Mouse (Mus musculus) forebrain, embryonic 14.5 days (tissue): Measurements from ENCODE around the gene Tns1. TPM values are rescaled to one million over a fixed set of nuclear protein-coding genes. Genes with fewer than 3 reads are reported as not detected.
A peak's percentile ranks its signal among the peaks of the same experiment; 100 is the strongest.

Source experiments
- ATAC-seq: fragments of 200-750 bp; cut with Nextera tagmentation; 2 replicates; pipeline ENCODE4 v1.8.0; 2017; ENCODE audit warnings: mild to moderate bottlenecking, moderate library complexity
- DNase-seq: peaks from one replicate; pipeline ENCODE4 v3.0.0-alpha.2; 2015; ENCODE audit warnings: low spot score
- H3K27ac ChIP-seq: fragments of 300-500 bp; sonication (generic); 2 replicates; pipeline ENCODE4 v1.5.1; 2014; ENCODE audit warnings: low read depth, mild to moderate bottlenecking, control low read depth, low read length, moderate library complexity
- H3K27me3 ChIP-seq: fragments of 300-500 bp; sonication (generic); replicated peaks from 2 replicates; pipeline ENCODE4 v1.6.1; 2014; ENCODE audit warnings: low read length, control low read depth, mixed read lengths; ENCODE audit not compliant: control insufficient read depth, insufficient read depth
- H3K36me3 ChIP-seq: fragments of 300-500 bp; sonication (generic); 2 replicates; pipeline ENCODE4 v1.6.1; 2014; ENCODE audit warnings: low read length, control low read depth; ENCODE audit not compliant: control insufficient read depth, insufficient read depth
- H3K4me1 ChIP-seq: fragments of 300-500 bp; sonication (generic); 2 replicates; pipeline ENCODE4 v1.6.1; 2014; ENCODE audit warnings: antibody characterized with exemption, low read length, control low read depth; ENCODE audit not compliant: control insufficient read depth, insufficient read depth
- H3K4me2 ChIP-seq: fragments of 300-500 bp; sonication (generic); 2 replicates; pipeline ENCODE4 v1.6.1; 2014; ENCODE audit warnings: mild to moderate bottlenecking, control low read depth, low read length
- H3K4me3 ChIP-seq: fragments of 300-500 bp; sonication (generic); 2 replicates; pipeline ENCODE4 v1.5.1; 2014; ENCODE audit warnings: low read depth, low read length, control low read depth
- H3K9ac ChIP-seq: fragments of 300-500 bp; sonication (generic); 2 replicates; pipeline ENCODE4 v1.6.1; 2014; ENCODE audit warnings: mild to moderate bottlenecking, low read length, control low read depth, moderate library complexity
- H3K9me3 ChIP-seq: fragments of 300-500 bp; sonication (generic); replicated peaks from 2 replicates; pipeline ENCODE4 v1.6.1; 2016; ENCODE audit warnings: low read length, control low read depth, mixed read lengths; ENCODE audit not compliant: control insufficient read depth
- WGBS: fragments of 180-500 bp; shearing (Covaris S2); extraction: QIAGEN DNeasy Blood & Tissue Kit; methylation state at CpG from one replicate; pipeline ENCODE4 v1.1.7; 2014; 5-methylcytosine and 5-hydroxymethylcytosine counted together
- polyA plus RNA-seq: library from polyadenylated mRNA; unstranded; fragments of >200 nt; fragmentation: Nextera tagmentation; extraction: Ambion mirVana; gene quantifications from 2 replicates; pipeline ENCODE4 v1.2.1, GENCODE M21; 2014

Gene Tns1
- polyA plus RNA-seq, 1 experiment from 2014 or later, result 7.7 TPM

- DNase-seq, result no peak
- H3K4me1 ChIP-seq, result no peaks in the 10 kb centered on the region; the same call in 1 of the 2 replicates
- H3K27me3 ChIP-seq, result no peaks in the 10 kb centered on the region
- no peaks in the 10 kb centered on the region for H3K36me3 ChIP-seq
- WGBS, result 84% methylated on average over 10 of the region's 10 CpGs
- no peak for ATAC-seq
- H3K27ac ChIP-seq, result no peak overlapping the region
- H3K4me2 ChIP-seq, result no peak overlapping the region
- no peaks in the 10 kb centered on the region for H3K9me3 ChIP-seq
- H3K9ac ChIP-seq, result no peak overlapping the region
- H3K4me3 ChIP-seq, result no peak overlapping the region
These were observed 211.8 kb downstream of the Tns1 start for GRCm38 (mm10) chr1:73912466-73912865.

- Histone ChIP-seq H3K9me3 (no peaks in the 10 kb centered on the region), H3K9ac (no peak overlapping the region), H3K4me3 (no peak overlapping the region), H3K4me1 (no peaks in the 10 kb centered on the region; the same call in 1 of the 2 replicates), H3K27me3 (no peaks in the 10 kb centered on the region), H3K36me3 (no peaks in the 10 kb centered on the region), H3K27ac (no peak overlapping the region), H3K4me2 (no peak overlapping the region)
- no peak for DNase-seq
- WGBS, result 90% methylated on average over 8 of the region's 8 CpGs
- ATAC-seq, result no peak
These were observed 212.3 kb downstream of the Tns1 start for GRCm38 (mm10) chr1:73911981-73912380.

GRCm38 (mm10) chr1:73910701-73911100 is 213.5 kb downstream of the Tns1 start:
- no peak overlapping the region for H3K4me3 ChIP-seq
- no peak overlapping the region for H3K9ac ChIP-seq
- H3K4me1 ChIP-seq, result no peaks in the 10 kb centered on the region; the same call in 1 of the 2 replicates
- no peaks in the 10 kb centered on the region for H3K9me3 ChIP-seq
- no peaks in the 10 kb centered on the region for H3K27me3 ChIP-seq
- no peaks in the 10 kb centered on the region for H3K36me3 ChIP-seq
- no peak for DNase-seq
- WGBS, result 92% methylated on average over 8 of the region's 8 CpGs
- H3K4me2 ChIP-seq, result no peak overlapping the region
- ATAC-seq, result no peak
- no peak overlapping the region for H3K27ac ChIP-seq

GRCm38 (mm10) chr1:73910111-73910510 is 214.1 kb downstream of the Tns1 start:
- Histone ChIP-seq H3K9me3 (no peaks in the 10 kb centered on the region), H3K27me3 (no peaks in the 10 kb centered on the region), H3K4me1 (no peaks in the 10 kb centered on the region; the same call in 1 of the 2 replicates), H3K27ac (no peak overlapping the region), H3K4me2 (no peak overlapping the region), H3K36me3 (no peaks in the 10 kb centered on the region), H3K9ac (no peak overlapping the region), H3K4me3 (no peak overlapping the region)
- whole genome bisulfite sequencing, result 80% methylated on average over 8 of the region's 8 CpGs
- no peak for ATAC-seq
- no peak for DNase-seq

- no peaks in the 10 kb centered on the region for H3K4me1 ChIP-seq
- H3K4me3 ChIP-seq, result no peak overlapping the region
- H3K9ac ChIP-seq, result no peak overlapping the region
- no peaks in the 10 kb centered on the region for H3K9me3 ChIP-seq
- ATAC-seq (no peak), DNase-seq (no peak)
- no peaks in the 10 kb centered on the region for H3K36me3 ChIP-seq
- H3K27me3 ChIP-seq, result no peaks in the 10 kb centered on the region
- H3K4me2 ChIP-seq, result no peak overlapping the region
- WGBS, result 61% methylated on average over 2 of the region's 2 CpGs
- H3K27ac ChIP-seq, result no peak overlapping the region
These were observed 214.9 kb downstream of the Tns1 start for GRCm38 (mm10) chr1:73909191-73909983.

- H3K4me1 ChIP-seq, result no peaks in the 10 kb centered on the region
- H3K9ac ChIP-seq, result no peak overlapping the region
- no peaks in the 10 kb centered on the region for H3K9me3 ChIP-seq
- ATAC-seq (no peak), DNase-seq (no peak)
- H3K27ac ChIP-seq, result no peak overlapping the region
- WGBS, result 87% methylated on average over 13 of the region's 13 CpGs
- no peaks in the 10 kb centered on the region for H3K36me3 ChIP-seq
- H3K27me3 ChIP-seq, result no peaks in the 10 kb centered on the region
- no peak overlapping the region for H3K4me2 ChIP-seq
- H3K4me3 ChIP-seq, result no peak overlapping the region
These were observed 215.9 kb downstream of the Tns1 start for GRCm38 (mm10) chr1:73908081-73908960.

GRCm38 (mm10) chr1:73907166-73907565 is 217.1 kb downstream of the Tns1 start:
- ATAC-seq, result no peak
- Histone ChIP-seq H3K27me3 (no peaks in the 10 kb centered on the region), H3K36me3 (no peaks in the 10 kb centered on the region), H3K4me1 (no peaks in the 10 kb centered on the region), H3K27ac (no peak overlapping the region), H3K9me3 (no peaks in the 10 kb centered on the region), H3K4me3 (no peak overlapping the region), H3K9ac (no peak overlapping the region), H3K4me2 (no peak overlapping the region)
- WGBS, result 91% methylated on average over 28 of the region's 28 CpGs
- DNase-seq, result no peak

GRCm38 (mm10) chr1:73906376-73906775 is 217.9 kb downstream of the Tns1 start:
- Histone ChIP-seq H3K27ac (no peak overlapping the region), H3K4me1 (no peaks in the 10 kb centered on the region), H3K27me3 (no peaks in the 10 kb centered on the region), H3K36me3 (no peaks in the 10 kb centered on the region), H3K4me2 (no peak overlapping the region), H3K9ac (no peak overlapping the region), H3K9me3 (no peaks in the 10 kb centered on the region), H3K4me3 (no peak overlapping the region)
- peak; percentile 73 for DNase-seq
- WGBS, result 44% methylated on average over 6 of the region's 6 CpGs
- ATAC-seq, result no peak

- ATAC-seq, result no peak
- no peaks in the 10 kb centered on the region for H3K4me1 ChIP-seq
- WGBS, result 69% methylated on average over 5 of the region's 5 CpGs
These were observed 218.4 kb downstream of the Tns1 start for GRCm38 (mm10) chr1:73905811-73906190.

More at GRCm38 (mm10) chr1:73905811-73906190, 218.4 kb downstream of the Tns1 start:
- Histone ChIP-seq H3K27me3 (no peaks in the 10 kb centered on the region), H3K9me3 (no peaks in the 10 kb centered on the region), H3K9ac (no peak overlapping the region), H3K4me2 (no peak overlapping the region), H3K36me3 (no peaks in the 10 kb centered on the region), H3K4me3 (no peak overlapping the region), H3K27ac (no peak overlapping the region)
- DNase-seq, result no peak
